Mouse (Mus musculus): Measurements from ENCODE around the gene Map4k1.

DNA sequence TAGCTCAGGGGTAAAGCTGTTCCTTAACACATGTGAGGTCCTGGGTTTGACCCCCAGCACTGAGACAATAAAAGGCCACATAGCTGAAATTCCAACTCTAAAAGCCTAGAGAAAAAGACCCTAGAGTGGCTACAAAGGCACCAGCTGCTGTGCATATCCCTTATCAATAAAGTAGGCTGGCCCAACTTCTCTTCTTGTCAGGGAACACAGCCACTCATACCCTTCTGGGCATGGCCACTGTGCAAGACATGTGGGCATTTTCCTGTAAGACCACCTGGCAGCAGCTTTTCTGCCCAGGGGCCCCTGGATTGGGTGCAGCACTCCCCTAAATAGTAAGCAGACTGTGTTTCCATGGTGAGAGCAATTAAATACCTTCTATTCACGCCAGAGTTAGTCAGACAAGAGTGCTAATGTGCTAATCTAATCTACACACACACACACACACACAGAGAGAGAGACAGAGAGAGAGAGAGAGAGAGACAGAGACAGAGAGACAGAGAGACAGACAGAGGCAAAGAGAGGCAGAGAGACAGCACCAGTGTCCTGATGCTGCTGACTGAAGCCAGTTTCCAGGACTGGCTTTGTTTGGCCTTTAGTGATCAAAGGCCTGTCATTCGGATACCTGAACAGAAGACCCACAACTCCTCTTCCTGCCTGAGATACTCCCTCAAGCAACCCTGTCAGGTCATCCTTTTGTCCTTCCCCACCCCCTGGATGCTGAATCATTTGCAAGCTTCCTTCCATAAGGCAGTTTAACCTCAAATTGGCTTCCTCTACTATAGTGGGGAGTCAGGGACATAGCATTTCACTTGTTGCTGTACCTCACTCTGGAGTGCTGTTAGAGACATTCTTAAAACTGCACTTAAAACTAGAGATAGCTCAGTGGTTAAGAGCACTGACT is 28.1 kb upstream of the Map4k1 start:
- no peak for TF ChIP-seq POLR2A (IDR thresholded peaks at IDR 0.05; ENCODE audit: borderline replicate concordance, low read depth, low read length)
- no peak for TF ChIP-seq CTCF (IDR thresholded peaks at IDR 0.05; ENCODE audit: low read depth, low read length)
